Mouse (Mus musculus) CD4-positive, CD25-positive, alpha-beta regulatory T cell, adult 2 months (primary cell): Measurements from ENCODE around the gene Vps18.

Experiments
- DNase-seq: peaks from one replicate; pipeline ENCODE4 v3.0.0-alpha.2; 2012; ENCODE audit warnings: low read depth, low spot score

Gene Vps18

DNA sequence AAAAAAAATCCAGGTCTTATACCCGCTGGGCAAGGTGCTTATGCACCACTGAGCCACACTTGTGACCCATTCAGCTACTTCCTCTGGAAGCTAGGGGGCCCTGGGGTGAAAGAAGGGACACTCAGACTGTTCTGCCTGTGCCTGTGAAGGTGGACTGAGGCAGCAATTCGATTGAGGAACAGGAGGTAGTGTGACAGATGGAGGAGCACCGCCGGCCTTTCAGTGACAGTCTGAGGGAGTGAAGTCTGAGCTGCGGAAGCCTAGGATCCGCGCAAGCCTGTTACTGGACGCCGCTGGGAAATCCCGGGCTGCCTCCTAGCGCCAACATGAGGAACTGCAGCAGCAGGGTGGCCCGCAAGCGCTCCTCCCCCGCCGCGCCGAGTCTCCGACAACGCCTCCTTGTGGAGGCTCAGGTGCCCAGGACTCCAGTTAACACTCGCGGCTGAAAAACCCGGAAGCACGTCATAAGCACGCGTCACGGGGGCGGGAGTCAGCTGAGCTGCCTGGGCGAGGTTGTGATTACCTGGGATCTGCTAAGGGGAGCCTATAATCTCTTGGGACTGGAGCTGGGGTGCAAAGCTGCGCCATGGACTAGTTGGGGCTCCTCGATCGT lies at the start of gene Vps18:
Gene Vps18, plus strand, starts transcription at position 471 of the 613 bp plus-strand sequence.
- peak; percentile 99 for DNase-seq

GRCm38 (mm10) chr2:119240075-119240818 lies 48.3 kb upstream of the Vps18 start:
- no peak for DNase-seq

- no peak for DNase-seq
Observed at GRCm38 (mm10) chr2:119240819-119241186, 47.7 kb upstream of the Vps18 start.

GRCm38 (mm10) chr2:119242548-119242947 lies 46.0 kb upstream of the Vps18 start:
- DNase-seq = no peak

DNA sequence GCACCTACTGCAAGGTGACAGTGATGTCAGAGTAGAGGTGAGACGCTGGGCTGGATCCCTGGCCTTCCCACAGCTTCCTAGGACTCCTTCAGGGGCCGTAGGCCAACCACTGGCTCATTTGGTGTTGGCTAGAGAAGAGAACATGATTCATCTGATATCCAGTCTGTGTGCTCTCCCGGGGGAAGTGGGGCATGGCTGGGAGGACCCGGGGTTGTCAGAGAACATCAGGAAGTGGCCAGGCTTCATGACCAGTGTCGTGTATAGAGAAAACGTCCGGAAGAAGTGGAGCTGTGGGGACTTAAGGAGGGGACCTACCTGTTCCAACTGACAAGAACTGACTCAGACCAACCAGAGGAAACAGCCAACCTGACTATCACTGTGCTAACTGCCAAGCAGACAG lies 43.3 kb upstream of the Vps18 start:
- DNase-seq = no peak

DNA sequence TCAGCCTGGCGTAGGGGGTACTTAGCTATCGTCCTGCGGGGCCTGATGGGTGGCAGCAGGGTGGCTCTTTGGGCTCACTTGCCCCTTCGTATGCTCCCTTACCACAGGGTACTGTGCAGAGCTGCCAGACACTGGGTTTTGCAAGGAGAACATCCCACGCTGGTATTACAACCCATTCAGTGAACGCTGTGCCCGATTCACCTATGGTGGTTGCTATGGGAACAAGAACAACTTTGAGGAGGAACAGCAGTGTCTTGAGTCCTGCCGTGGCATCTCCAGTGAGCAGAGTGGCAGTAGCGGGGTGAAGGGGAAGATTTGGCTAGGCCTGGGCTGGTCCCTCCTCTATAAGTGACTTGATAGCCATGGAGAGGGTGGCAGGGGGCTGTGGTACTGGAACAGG lies 40.6 kb upstream of the Vps18 start:
- DNase-seq = no peak

DNA sequence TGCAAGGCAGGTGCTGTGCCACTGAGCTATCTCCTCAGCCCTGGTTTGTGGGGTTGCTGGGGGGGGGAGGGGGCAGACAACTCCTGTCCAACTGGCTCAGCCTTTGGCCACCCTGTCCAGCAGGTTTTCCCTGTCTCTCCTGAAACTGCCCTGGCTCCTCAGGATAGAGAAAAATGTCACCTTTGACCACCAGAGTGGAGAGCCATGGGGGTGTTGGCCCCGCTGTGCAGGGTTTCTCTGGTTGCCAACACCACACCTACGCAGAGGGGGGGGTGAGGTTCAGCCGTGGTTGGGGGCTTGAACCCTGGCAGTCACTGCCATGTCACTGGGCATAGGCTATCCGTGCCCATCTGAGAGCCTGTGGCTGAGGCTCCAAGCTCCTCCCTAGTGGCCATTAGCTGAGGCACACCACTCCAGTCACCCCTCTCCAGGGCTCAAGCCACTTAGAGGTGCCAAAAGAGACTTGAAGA lies 38.9 kb upstream of the Vps18 start:
- no peak for DNase-seq

DNA sequence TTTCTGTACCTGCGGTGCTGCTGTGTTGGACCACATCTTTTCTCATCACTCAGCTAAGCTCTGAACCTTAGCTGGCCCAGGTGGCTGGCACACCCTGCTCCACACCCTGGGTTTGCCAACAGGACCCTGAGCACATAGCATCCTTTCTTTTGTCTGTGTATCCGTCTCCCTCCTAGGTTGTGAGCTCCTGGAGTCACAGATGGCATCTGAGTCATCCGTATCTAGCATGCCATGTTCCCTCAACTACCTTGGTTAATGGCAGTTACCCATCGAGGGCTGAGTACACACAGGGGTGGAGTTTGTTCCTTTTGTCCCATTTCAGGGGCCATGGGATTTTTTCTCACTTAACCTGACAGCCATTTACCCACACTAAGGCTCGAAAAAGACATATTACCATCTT lies 38.2 kb upstream of the Vps18 start:
- no peak for DNase-seq

DNA sequence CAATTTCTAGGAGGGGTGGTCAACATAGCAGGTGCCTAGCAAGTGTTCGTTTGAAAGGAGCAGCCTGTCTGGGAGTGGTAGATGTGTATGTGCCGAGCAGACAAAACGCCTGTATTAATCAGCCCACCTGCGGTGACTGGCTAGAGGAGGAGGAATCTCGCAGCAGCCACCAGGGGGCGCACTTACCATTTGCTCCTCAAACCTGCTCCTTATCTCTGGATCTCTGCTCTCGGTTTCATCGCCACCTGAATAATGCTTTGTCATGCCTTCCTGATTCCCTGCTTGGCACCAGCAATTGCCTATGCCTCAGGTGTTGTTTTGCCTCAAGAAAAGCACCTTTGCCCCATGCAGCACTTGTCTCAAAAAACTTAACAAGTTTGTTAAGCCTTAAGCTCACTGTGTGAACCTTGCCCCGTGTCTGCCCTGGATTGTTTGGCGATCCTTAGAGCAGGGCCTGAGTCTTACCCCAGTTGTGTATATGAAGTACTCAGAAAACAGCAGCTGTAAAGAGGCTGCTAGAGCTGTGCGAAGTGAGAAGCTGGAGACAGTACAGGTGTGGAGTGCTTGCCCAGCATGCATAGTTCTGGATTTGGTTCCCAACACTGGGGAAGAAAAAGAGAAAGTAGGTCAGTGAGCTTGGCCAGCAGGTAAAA lies 37.6 kb upstream of the Vps18 start:
- peak; percentile 93 for DNase-seq

- DNase-seq = no peak
Observed at GRCm38 (mm10) chr2:119254976-119255375, 33.6 kb upstream of the Vps18 start.

- DNase-seq = no peak
Observed at GRCm38 (mm10) chr2:119260518-119260917, 28.0 kb upstream of the Vps18 start.

DNA sequence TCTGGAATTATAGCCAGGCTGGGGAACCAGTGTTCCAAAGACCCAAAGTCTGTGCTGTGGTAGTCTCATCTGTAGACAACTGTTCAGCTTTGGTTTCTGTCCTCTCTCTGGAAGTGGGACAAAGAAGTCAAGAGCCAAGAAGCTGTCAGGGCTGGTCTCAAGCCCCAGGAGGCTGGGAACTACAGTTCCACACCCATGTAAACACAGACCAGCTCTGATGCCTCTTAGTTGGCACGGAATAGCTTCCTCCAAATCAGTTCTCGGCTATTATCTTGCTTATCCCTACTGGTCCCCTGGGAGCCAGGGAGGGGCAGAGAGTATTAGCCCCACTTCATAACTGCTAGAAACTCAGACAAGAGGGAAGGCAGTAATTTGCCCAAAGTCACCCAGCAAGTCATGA lies 27.2 kb upstream of the Vps18 start:
- no peak for DNase-seq

DNA sequence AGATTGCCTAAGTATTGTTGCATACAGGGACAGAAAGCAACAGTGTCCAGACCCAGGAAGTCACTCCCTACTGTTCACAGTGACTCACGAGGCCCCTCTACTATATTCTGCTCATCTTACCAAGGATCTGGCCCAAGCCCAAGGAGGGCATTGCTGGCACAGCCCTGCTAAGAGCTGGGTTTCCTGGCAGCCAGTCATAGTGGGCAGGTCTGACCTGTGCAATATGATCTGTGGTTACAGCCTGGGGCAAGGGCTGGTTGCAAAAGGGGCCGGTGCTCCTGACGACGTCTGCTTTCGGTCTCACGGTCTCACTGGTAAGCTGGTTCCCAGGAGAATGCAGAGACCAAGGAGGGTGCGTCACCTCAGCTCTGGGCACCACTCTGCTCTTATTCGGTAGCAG lies 25.6 kb upstream of the Vps18 start:
- no peak for DNase-seq

- DNase-seq = no peak
Observed at GRCm38 (mm10) chr2:119263813-119264212, 24.7 kb upstream of the Vps18 start.

- no peak for DNase-seq
Observed at GRCm38 (mm10) chr2:119270286-119270642, 18.3 kb upstream of the Vps18 start.

GRCm38 (mm10) chr2:119270643-119271331 lies 17.8 kb upstream of the Vps18 start, which contains the start of gene Rhov:
Gene Rhov, minus strand, starts transcription at chr2:119271272.
- peak; percentile 70 for DNase-seq

DNA sequence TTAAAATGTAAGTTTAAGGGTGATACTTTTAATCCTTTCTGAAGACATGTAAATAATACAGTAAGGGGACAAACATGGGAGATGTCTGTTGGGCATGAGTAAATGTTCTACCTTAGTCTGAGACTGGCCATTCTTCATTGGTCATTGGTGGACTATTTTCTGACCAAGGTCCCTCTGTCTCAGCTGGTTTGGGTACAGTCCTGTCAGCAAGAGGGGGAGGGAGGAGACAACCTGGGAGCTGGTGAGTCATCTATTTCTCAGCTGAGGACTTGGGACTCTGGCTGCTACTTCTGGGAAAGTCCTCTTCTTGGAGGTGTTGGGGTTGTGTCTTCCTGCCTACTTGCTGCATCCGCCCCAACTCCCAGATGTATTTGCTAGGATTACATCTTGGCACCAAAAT lies 14.4 kb upstream of the Vps18 start:
- DNase-seq = no peak

DNA sequence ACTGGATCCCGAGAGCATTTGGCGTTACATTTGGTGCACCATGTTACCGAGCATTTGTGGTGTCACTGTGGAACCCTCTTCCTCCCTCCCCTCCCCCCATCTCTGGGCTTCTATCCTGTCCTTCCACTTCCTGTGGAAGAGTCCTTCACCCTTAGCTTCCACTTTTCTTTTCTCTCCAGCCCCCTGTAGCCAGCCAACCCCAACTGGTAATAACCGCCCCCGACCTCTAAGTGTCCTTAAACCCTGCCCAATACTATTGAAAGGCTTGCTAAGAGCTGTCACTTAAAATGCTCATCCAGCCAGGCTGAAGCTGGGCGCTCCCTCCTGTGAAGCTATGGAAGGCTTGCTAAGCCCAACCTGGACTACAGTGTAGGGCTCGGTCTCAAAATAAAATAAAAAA lies 11.6 kb upstream of the Vps18 start:
- DNase-seq = no peak

- no peak for DNase-seq
Observed at GRCm38 (mm10) chr2:119277810-119278209, 10.7 kb upstream of the Vps18 start.

- no peak for DNase-seq
Observed at GRCm38 (mm10) chr2:119281899-119282565, 6.5 kb upstream of the Vps18 start.

DNA sequence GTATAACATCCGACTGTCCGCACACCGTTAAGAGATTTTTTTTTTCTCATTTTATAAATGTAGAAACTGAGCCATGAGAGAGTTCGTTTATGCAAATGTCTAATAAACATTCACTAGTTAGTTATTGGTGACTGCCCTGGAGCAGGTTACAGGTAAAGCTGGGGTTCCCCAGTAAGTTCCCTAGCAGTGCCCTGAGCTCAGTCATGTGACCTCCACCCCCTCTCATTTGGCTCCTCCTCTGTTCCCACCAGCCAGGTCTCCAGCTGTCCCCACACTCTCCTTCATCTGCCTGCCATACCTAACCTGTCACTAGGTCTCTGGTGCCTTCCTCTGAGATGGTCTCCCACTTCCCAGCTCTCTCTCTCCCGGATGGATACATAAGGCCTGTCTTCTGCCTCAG lies 1.2 kb upstream of the Vps18 start:
- DNase-seq = no peak

- DNase-seq = no peak
Observed at GRCm38 (mm10) chr2:119289014-119289416, 475 bp downstream of the Vps18 start.
